Comparison of ENCODE assay signal across 8 mouse cellular contexts in genomic region chr8:118979800-118980199, GRCm38 (mm10).
A peak's percentile ranks its signal among the peaks of the same experiment; 100 is the strongest.
DNase-seq lines count a peak whose midpoint lies in the region; TF ChIP-seq lines count a peak whose summit lies in the region.

No protein-coding gene starts in this region.

- no peaks in the 10 kb centered on the region for H3K4me1 ChIP-seq in ES-E14 (ENCODE audit: control insufficient read depth in 2 of 2, insufficient read depth in 2 of 2, low read length in 2 of 2, poor library complexity in 1 of 2)

- no peaks in the 10 kb centered on the region for H3K36me3 ChIP-seq in ES-E14 (ENCODE audit: control insufficient read depth, insufficient read depth, low read length, poor library complexity, severe bottlenecking)

- DNase-seq in adrenal gland, postnatal 10 days: peak; percentile 31
- DNase-seq in adrenal gland, postnatal 25 days: no peak
- DNase-seq in layer of hippocampus, adult 2 months (ENCODE audit: low spot score in 2 of 2): peak; percentile 14 to 47
- DNase-seq in layer of hippocampus, postnatal 14 days (ENCODE audit: low spot score in 2 of 2): no peak
- peak; percentile 26 for DNase-seq in ES-E14 (ENCODE audit: low read depth, low spot score)
- peak; percentile 52 for DNase-seq in embryo, embryonic 10.5 days (ENCODE audit: low spot score)
- DNase-seq in right cerebral cortex, postnatal 4 days: peak; percentile 31
- DNase-seq in urinary bladder, adult 2 months (ENCODE audit: low spot score): no peak

- no peak overlapping the region for H3K27ac ChIP-seq in layer of hippocampus, adult 2 months
- H3K27ac ChIP-seq in ES-E14 (ENCODE audit: insufficient read depth, low read depth, low read length, poor library complexity, severe bottlenecking): no peak overlapping the region

- no peak overlapping the region for H3K9ac ChIP-seq in ES-E14 (ENCODE audit: insufficient read depth, low read depth, low read length, poor library complexity, severe bottlenecking)

- in situ Hi-C loops in ES-E14 (cut with MboI; ENCODE audit: low sequenced_read_pairs in 2 of 2, unreplicated experiment in 2 of 2): no loop called here

- H3K9me3 ChIP-seq in ES-E14 (ENCODE audit: control insufficient read depth, insufficient read depth, low read depth, low read length): no peaks in the 10 kb centered on the region

- peak; percentile 83 for TF ChIP-seq CTCF in layer of hippocampus, adult 2 months (conservative IDR thresholded peaks at IDR 0.05)

- no peak overlapping the region for H3K4me3 ChIP-seq in layer of hippocampus, adult 2 months
- no peak overlapping the region for H3K4me3 ChIP-seq in ES-E14 (ENCODE audit: insufficient read depth in 1 of 2, low read depth in 1 of 2, low read length in 2 of 2, poor library complexity in 1 of 2, severe bottlenecking in 1 of 2)

TF ChIP-seq in ES-E14, 5 proteins besides CTCF, POLR2A, EP300 and RAD21:
- TF ChIP-seq MAFK (IDR thresholded peaks at IDR 0.05; ENCODE audit: insufficient read depth, low read depth, low read length): no peak
- TF ChIP-seq HCFC1 (IDR thresholded peaks at IDR 0.05; ENCODE audit: borderline replicate concordance, insufficient read depth, low read length): no peak
- no peak for TF ChIP-seq CHD2 (IDR thresholded peaks at IDR 0.05; ENCODE audit: low read depth, low read length)
- TF ChIP-seq ZC3H11A (IDR thresholded peaks at IDR 0.05; ENCODE audit: borderline replicate concordance, low read depth, low read length): no peak
- TF ChIP-seq ZNF384 (IDR thresholded peaks at IDR 0.05; ENCODE audit: low read depth, low read length): no peak
TF ChIP-seq in ES-E14: peak in this region for 0.

Comparison
In these comparisons a context has a peak if more than half of its experiments do, and no peak if none do; other contexts are left out.
1. DNase-seq: peak in adrenal gland, postnatal 10 days (single experiment), layer of hippocampus, adult 2 months (2 of 2), ES-E14 (single experiment), embryo, embryonic 10.5 days (single experiment) and right cerebral cortex, postnatal 4 days (single experiment); none in adrenal gland, postnatal 25 days (single experiment), layer of hippocampus, postnatal 14 days (0 of 2) and urinary bladder, adult 2 months (single experiment).